Mouse (Mus musculus) hindlimb bud, embryonic 11.5 days (tissue): ENCODE data around the gene Pskh1.

Source experiments
- DNase-seq: peaks from one replicate; pipeline ENCODE4 v3.0.0-alpha.2; 2012; ENCODE audit warnings: low read depth, low spot score; ENCODE audit errors: extremely low spot score

The Pskh1 gene

DNA sequence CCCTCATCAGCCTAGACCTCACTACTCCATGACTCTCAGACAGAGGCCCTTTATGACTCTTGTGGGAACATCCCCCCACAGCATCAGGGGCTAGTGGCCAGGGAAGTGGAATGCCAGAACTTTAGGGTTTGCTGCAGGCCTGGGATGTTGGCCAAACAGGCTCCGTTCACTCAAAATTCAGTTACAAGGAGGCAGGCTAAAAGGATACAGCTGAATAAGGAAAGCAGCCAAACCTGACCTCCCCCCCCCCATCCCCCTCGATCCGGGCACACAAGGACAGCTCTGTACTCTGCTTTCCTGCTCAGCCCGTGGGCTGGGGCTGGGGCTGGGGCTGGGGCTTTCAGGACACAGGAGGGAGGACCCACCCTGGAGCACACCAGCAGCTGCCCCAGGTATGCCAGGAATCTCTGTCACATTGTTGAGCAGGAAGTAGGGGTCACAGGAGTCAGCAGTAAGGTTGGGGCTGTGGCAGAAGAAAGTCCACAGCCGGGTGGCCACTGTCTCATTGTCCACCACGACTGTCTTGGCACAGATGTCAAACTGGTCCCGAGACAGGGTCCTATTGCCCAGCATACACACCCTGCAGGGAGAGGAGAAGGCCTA, 50.9 kb downstream of the Pskh1 start:
- DNase-seq, result no peak

GRCm38 (mm10) chr8:105956556-105956955, 56.3 kb downstream of the Pskh1 start:
- DNase-seq, result no peak

GRCm38 (mm10) chr8:105957813-105958212, 57.6 kb downstream of the Pskh1 start:
- no peak for DNase-seq

GRCm38 (mm10) chr8:105959350-105959749, 59.1 kb downstream of the Pskh1 start:
- DNase-seq, result no peak

GRCm38 (mm10) chr8:105961101-105961500, 60.9 kb downstream of the Pskh1 start:
- DNase-seq, result no peak

- no peak for DNase-seq
Measured at GRCm38 (mm10) chr8:105961536-105961935, 61.3 kb downstream of the Pskh1 start.

DNA sequence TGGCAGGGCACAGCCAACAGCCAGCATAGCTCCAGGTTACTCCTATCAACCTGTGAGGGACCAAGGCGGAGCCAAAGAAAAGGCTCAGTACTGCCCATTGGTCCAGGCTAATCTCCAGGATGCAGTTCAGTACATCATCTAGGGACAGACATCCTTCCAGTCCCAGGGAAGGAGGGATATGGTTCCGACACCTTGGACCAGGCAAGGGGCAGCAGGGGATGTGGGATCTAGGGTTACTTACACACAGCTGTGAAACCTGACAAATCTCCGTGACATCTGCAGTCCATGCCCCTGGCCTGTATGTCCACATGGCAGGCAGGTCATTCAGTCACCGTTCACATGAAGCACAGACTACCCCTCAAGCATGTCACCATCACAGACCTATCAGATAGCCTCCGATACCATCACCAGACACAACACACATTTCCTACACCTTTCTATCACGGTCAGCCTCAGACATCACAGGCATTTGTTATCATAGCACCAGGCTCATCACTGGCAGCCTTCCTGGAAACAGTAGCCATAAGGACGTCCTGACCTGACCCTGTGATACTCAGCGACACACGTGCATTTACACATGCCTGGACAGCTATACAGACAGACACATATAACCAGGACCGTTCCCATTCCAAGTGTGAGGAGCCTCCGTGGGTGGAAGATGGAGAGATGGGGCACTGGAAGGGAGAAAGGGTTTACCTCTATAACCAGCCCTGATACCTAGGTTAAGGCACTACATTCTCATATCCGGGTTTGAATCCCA, 64.4 kb downstream of the Pskh1 start:
- no peak for DNase-seq

DNA sequence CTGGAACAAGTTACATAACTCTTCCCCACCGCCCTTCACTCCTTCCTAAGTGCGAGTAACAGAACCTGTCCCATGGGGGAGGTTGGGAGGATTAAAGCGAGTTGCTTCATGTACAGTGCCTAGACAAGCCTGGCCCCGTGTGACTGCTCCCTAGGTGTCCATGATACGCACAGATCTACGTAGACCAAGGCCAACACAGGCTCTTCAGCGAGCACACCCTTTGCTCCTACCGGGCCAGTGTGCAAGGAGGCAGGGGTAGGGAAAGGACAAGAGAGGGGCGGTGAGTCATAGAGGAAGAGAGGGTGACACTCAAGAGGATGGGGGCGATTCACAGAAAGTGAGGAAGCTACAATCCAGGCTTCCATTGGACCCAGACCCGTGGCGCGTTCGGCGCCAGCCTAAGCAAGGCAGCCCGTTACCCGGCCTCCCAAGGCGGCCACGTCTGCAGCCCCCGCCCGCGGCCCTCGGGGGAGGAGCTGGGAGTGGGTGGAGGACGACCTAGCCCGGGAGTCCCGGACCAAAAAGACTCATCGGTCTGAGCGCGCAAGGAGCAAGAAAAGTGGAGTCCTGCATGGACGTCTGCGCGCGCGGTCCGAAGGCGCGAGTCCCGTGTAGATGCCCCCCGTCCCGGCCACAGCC, 65.1 kb downstream of the Pskh1 start:
- no peak for DNase-seq

GRCm38 (mm10) chr8:105965905-105966341, 65.7 kb downstream of the Pskh1 start, which contains the start of gene Slc12a4:
Gene Slc12a4 (minus strand): TSS chr8:105966097.
- DNase-seq, result no peak

GRCm38 (mm10) chr8:105966692-105967311, 66.6 kb downstream of the Pskh1 start:
- no peak for DNase-seq

- no peak for DNase-seq
Measured at GRCm38 (mm10) chr8:105969367-105969766, 69.1 kb downstream of the Pskh1 start.

DNA sequence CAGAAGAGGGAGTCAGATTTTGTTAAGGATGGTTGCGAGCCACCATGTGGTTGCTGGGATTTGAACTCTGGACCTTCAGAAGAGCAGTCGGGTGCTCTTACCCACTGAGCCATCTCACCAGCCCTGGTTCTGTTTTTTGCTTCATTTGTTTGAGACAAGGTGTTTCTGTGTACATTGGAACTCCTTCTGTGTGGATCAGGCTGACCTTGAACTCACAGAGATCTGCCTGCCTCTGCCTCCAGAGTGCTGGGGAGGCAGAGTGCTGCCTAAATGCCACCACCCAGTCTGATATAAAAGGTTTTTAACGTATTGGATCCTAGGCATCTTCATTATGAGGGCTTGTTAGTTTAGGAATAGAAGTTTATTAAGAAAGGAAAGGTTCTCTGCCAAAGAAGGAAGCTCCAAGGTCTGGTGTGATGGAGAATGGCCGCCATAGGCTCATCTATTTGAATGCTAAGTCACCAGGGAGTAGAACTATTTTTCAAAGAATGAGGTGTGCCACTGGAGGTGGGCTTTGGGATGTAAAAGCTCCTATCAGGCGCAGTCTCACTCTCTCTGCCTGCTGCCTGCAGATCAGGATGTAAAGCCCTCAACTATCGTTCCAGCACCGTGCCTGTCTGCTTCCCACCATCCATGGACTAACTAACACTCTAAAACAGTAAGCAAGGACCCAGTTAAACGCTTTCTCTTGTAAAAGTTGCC, 70.9 kb downstream of the Pskh1 start:
- DNase-seq, result no peak

DNA sequence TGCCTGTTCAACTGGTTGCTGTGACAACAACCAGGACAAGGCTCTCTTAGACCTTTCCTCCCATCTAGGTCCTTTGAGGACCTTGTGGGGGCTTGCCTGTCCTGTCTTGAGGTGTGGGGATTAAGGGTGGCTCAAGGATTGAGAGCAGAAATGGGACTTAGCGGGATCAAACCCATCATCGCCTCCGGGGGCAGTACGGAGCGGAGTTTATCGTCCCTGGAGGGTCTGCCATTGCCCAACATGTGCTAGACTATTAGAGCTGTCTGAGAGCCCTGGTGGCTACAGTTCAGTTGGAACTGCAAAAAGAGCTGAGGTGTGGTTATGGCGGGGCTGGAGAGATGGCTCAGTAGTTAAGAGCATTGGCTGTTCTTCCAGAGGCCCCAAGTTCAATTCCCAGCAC, 75.1 kb downstream of the Pskh1 start:
- DNase-seq, result no peak

GRCm38 (mm10) chr8:105979325-105979724, 79.1 kb downstream of the Pskh1 start, which contains the start of gene Dpep3:
Gene Dpep3 (minus strand): TSS chr8:105979429.
- DNase-seq, result no peak

- no peak for DNase-seq
Measured at GRCm38 (mm10) chr8:105981146-105981545, 80.9 kb downstream of the Pskh1 start.
